Mouse (Mus musculus) ES-Bruce4 (cell line): ENCODE results near the gene Lamc3. TPM values are rescaled to one million over a fixed set of nuclear protein-coding genes. Genes with fewer than 3 reads are reported as not detected.

ENCODE experiments used
- H3K27ac ChIP-seq: 2 replicates; pipeline ENCODE4 v1.5.1; 2012; ENCODE audit warnings: low read length, inconsistent platforms; ENCODE audit not compliant: insufficient read depth
- H3K27me3 ChIP-seq: 2 replicates; pipeline ENCODE4 v1.6.1; 2012; ENCODE audit warnings: mild to moderate bottlenecking, low read length, inconsistent platforms; ENCODE audit not compliant: control insufficient read depth, poor library complexity, insufficient read depth, severe bottlenecking
- H3K36me3 ChIP-seq: 2 replicates; pipeline ENCODE4 v1.6.1; 2012; ENCODE audit warnings: inconsistent platforms, mild to moderate bottlenecking, low read length, moderate library complexity; ENCODE audit not compliant: control insufficient read depth, poor library complexity, insufficient read depth, severe bottlenecking
- H3K4me1 ChIP-seq: one replicate; pipeline ENCODE4 v1.8.1; 2011; ENCODE audit warnings: low read length; ENCODE audit not compliant: control insufficient read depth, insufficient read depth
- H3K4me3 ChIP-seq: 2 replicates; pipeline ENCODE4 v1.5.1; 2011; ENCODE audit warnings: low read depth, mild to moderate bottlenecking, low read length
- H3K9ac ChIP-seq: 2 replicates; pipeline ENCODE4 v1.6.1; 2012; ENCODE audit warnings: low read depth, mild to moderate bottlenecking, inconsistent platforms; ENCODE audit not compliant: poor library complexity, severe bottlenecking
- H3K9me3 ChIP-seq: replicated peaks from 2 replicates; pipeline ENCODE4 v1.6.1; 2012; ENCODE audit warnings: mild to moderate bottlenecking, low read length, inconsistent platforms; ENCODE audit not compliant: control insufficient read depth, poor library complexity, insufficient read depth, severe bottlenecking
- CTCF ChIP-seq: IDR thresholded peaks from one replicate; pipeline ENCODE4 v1.8.1; 2011; ENCODE audit warnings: low read depth, low read length
- EP300 ChIP-seq: IDR thresholded peaks from 2 replicates; pipeline ENCODE4 v1.6.1; 2011; ENCODE audit warnings: low read depth, low read length; ENCODE audit not compliant: insufficient read depth
- POLR2A ChIP-seq: IDR thresholded peaks from one replicate; pipeline ENCODE4 v1.8.1; 2011; ENCODE audit warnings: low read length; ENCODE audit not compliant: insufficient read depth
- polyA plus RNA-seq: library from polyadenylated mRNA; stranded (reverse); fragments of >200 nt; gene quantifications from 2 replicates; pipeline ENCODE4 v1.2.4, GENCODE M21; 2011; ENCODE audit warnings: low read depth; ENCODE audit not compliant: missing spikeins, insufficient read depth, insufficient read length

The Lamc3 gene
- polyA plus RNA-seq, 1 experiment: not detected

DNA sequence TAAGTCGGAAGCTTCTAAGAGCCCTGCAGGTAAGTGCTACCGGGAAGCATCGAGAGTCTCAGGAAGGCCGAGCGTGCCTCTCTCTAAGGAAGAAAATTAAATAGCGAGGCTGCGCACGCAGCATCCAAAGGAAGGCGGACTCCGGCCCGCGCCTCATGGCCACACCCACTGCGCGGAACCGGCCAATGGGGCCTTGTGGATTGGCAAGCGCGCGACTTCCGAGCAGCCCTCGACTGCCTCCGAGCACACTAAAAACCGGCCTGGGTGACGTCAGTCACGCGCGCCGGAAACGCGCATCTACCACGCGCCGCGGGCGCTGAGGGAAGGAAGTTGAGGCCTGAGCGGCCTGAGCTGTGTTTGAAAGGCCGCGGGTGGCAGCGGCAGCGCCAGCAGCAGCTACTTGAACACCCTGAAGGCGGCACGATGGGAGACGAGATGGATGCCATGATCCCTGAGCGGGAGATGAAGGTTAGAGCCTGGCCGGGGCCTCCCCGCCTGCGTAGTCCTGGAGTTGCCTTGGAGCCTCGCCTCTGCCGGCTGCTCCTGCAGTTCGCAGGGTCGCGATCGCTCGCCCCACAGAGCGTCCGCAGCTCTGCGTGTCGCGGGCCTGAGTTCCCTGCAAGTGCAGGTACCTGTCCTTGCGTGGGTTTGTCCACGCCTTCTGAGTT is 87.2 kb downstream of the Lamc3 start, which contains the start of gene Nup214:
Gene Nup214 (plus strand): TSS at position 296 of the 668 bp plus-strand sequence.
- TF ChIP-seq POLR2A (no peak), CTCF (no peak), EP300 (0 out of 2 replicates have a peak, but pooled peaks have one; percentile 34)
- H3K9ac ChIP-seq: peak within 1 kb of the TSS; percentile 88
- H3K27me3 ChIP-seq: no peaks in the 10 kb centered on the region
- no peaks in the 10 kb centered on the region for H3K4me1 ChIP-seq
- no peak within 1 kb of the TSS for H3K27ac ChIP-seq
- no peaks in the 10 kb centered on the region for H3K9me3 ChIP-seq
- peak within 1 kb of the TSS; percentile 94 for H3K4me3 ChIP-seq
- H3K36me3 ChIP-seq: peaks cover 18% of the 10 kb centered on the region

DNA sequence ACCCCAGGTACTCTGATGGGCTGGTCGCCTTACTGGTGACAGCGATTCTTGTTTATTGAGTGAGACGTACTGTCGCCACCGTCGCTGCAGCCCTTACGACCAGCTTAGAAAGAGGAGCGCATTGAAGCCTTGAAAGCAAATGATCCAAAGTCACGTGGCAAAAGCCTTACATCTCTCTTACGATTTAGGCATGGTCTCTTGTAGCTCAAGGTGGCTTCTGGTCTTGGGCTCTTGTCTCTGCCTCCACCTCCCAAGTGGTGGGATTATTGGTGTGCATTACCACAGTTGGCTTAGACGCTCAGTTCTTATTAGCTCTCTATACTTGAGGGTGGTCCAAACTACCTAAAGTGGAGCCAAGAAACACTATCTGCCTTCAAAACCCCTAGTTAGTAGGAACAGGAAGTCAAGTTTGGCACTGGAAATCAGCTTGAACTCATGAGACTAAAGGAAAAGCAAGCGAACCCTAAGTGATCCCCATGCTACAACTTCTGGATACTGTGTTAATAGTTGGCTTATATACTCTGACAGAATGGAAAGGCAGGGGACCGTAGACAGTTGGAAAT is 87.8 kb downstream of the Lamc3 start:
- Histone ChIP-seq H3K4me1 (no peaks in the 10 kb centered on the region), H3K27me3 (no peaks in the 10 kb centered on the region), H3K36me3 (peaks cover 21% of the 10 kb centered on the region), H3K4me3 (peak overlapping the region; percentile 94), H3K27ac (no peak overlapping the region), H3K9me3 (no peaks in the 10 kb centered on the region), H3K9ac (peak overlapping the region; percentile 63)
- no peak for TF ChIP-seq CTCF
- TF ChIP-seq POLR2A: no peak
- TF ChIP-seq EP300: no peak

DNA sequence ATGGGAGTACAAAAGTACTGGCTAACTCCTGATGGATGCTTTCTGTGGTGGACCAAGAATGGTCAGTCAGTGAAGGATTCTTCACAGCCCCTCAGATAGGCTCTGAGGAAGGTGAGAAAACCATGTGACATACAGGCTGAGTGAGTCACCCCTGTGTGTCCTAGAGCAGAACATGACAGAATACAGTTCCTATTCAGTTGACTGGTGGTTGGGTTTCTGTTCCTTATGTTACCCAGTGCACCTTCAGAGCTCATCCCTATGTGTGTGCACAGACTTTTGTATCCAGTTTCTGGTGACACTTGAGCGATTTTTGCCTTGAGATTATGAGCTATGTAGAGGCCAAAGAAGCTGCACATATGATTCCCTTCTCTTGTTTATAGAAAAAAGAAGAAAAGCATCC is 100.7 kb downstream of the Lamc3 start:
- no peaks in the 10 kb centered on the region for H3K9me3 ChIP-seq
- peaks cover 66% of the 10 kb centered on the region for H3K36me3 ChIP-seq
- TF ChIP-seq POLR2A (no peak), CTCF (no peak), EP300 (no peak)
- no peaks in the 10 kb centered on the region for H3K4me1 ChIP-seq
- no peak overlapping the region for H3K4me3 ChIP-seq
- no peaks in the 10 kb centered on the region for H3K27me3 ChIP-seq
- no peak overlapping the region for H3K27ac ChIP-seq
- H3K9ac ChIP-seq: no peak overlapping the region

DNA sequence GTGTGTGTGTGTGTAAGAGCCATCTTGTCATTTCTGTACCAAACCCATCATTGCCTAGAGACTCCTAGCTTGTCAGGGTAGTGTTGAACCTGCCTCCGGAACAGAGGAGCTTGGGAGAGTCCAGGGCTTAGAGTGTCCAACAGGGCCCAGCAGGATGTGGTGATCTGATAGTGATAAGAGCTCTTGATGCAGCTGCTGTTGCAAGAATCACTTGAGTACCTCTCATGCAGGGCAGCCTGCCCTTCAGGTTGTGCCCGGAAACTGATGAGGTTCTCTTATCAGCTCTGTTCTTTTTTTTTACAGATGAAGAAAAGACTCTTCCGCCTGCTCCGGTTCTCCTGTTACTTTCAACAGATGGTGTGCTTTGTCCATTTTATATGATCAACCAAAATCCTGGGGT is 103.9 kb downstream of the Lamc3 start:
- TF ChIP-seq EP300: no peak
- TF ChIP-seq CTCF: no peak
- TF ChIP-seq POLR2A: no peak

DNA sequence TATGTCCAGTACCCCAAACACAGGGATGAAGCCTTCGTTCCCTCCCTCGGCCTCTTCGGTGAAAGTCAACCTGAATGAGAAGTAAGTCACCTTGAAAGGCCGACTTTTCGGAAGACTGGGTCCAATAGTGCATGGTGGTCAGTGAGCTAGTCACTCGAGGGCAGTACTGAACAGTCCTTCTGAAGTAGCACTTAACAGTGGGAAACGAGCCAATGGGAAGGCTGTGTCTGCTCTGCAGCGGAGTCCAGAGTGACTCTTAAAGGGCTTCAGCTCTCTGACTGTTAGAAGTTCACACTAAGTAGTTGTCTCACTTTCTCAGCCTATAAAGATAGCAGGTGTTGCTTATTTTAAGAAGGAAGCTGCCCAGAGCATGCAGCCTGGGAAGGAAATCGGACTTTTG is 107.8 kb downstream of the Lamc3 start:
- Histone ChIP-seq H3K27ac (no peak overlapping the region), H3K27me3 (no peaks in the 10 kb centered on the region), H3K36me3 (peaks cover 68% of the 10 kb centered on the region), H3K4me1 (no peaks in the 10 kb centered on the region), H3K4me3 (no peak overlapping the region), H3K9ac (no peak overlapping the region), H3K9me3 (no peaks in the 10 kb centered on the region)
- TF ChIP-seq EP300: no peak
- TF ChIP-seq POLR2A: no peak
- no peak for TF ChIP-seq CTCF

More for the DNA sequence above, 103.9 kb downstream of the Lamc3 start:
- Histone ChIP-seq H3K4me3 (no peak overlapping the region), H3K4me1 (no peaks in the 10 kb centered on the region), H3K27me3 (no peaks in the 10 kb centered on the region), H3K36me3 (peaks cover 65% of the 10 kb centered on the region), H3K27ac (no peak overlapping the region), H3K9ac (no peak overlapping the region), H3K9me3 (no peaks in the 10 kb centered on the region)

DNA sequence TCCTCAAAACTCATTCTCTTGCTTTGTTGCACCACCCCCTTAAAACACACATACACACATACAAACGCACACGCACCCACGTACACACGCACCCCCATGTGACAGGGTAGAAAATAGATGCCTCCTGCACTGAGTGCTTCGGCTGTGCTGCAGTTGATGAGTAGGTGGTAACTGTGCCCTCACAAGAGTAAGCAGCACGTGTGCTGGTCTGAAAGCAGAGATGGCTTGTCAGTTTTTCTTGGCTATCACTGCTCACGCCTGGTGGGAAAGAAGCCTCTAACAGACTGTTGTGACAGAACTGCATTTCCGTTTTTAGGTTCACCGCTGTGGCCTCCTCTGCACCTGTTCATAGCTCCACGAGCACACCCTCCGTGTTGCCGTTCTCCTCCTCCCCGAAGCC is 109.0 kb downstream of the Lamc3 start:
- no peak for TF ChIP-seq POLR2A
- TF ChIP-seq EP300: no peak
- TF ChIP-seq CTCF: no peak
- no peak overlapping the region for H3K4me3 ChIP-seq
- no peak overlapping the region for H3K9ac ChIP-seq
- H3K27ac ChIP-seq: no peak overlapping the region
- H3K9me3 ChIP-seq: no peaks in the 10 kb centered on the region
- no peaks in the 10 kb centered on the region for H3K27me3 ChIP-seq
- H3K36me3 ChIP-seq: peaks cover 62% of the 10 kb centered on the region
- no peaks in the 10 kb centered on the region for H3K4me1 ChIP-seq

Other genes starting within 250 kb of the Lamc3 start
- gene Prdm12, start 247.3 kb upstream of the Lamc3 start, polyA plus RNA-seq: not detected in 2 replicates
- gene Exosc2, start 216.6 kb upstream of the Lamc3 start, polyA plus RNA-seq: 61.8 and 71.3 TPM in 2 replicates
- 42.9 and 44.8 TPM in 2 replicates for gene Abl1, start 198.9 kb upstream of the Lamc3 start, polyA plus RNA-seq
- gene Qrfp, start 76.7 kb upstream of the Lamc3 start, polyA plus RNA-seq: not detected in 2 replicates
- not detected in 2 replicates for gene Fibcd1, start 41.3 kb upstream of the Lamc3 start, polyA plus RNA-seq
- 29.1 and 40.5 TPM in 2 replicates for gene Aif1l, start 62.8 kb downstream of the Lamc3 start, polyA plus RNA-seq
- 89.7 and 91.9 TPM in 2 replicates for gene Nup214, start 87.1 kb downstream of the Lamc3 start, polyA plus RNA-seq
- 1.6 and 3.0 TPM in 2 replicates for gene Fam78a, start 197.6 kb downstream of the Lamc3 start, polyA plus RNA-seq
- gene Plpp7, start 208.2 kb downstream of the Lamc3 start, polyA plus RNA-seq: 1.2 TPM in 1 of 2 replicates, not detected in the other